Mouse (Mus musculus): ENCODE data around the gene Zfp651.

The Zfp651 gene

DNA sequence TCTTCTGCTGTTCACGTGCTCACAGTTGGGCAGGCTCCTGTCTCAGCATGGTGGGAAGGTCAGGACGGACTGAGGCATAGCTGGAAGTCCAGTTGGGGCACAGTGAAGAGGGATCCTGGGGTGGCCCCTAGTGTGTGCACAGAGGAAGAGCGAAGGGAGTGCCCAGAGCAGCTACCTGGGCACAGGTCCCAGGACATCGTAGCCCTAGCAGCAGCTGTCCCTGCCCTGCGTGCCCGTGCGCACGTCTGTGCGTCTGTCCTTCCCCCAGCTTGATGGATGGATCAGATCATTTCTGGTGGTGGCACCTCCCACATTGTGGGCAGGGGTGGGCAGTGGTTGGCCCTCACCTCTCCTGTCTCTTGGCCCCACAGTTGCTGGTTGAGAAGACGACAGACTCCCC, 3.1 kb downstream of the Zfp651 start:
- DNase-seq (ENCODE audit: extremely low spot score, low spot score) = no peak

DNA sequence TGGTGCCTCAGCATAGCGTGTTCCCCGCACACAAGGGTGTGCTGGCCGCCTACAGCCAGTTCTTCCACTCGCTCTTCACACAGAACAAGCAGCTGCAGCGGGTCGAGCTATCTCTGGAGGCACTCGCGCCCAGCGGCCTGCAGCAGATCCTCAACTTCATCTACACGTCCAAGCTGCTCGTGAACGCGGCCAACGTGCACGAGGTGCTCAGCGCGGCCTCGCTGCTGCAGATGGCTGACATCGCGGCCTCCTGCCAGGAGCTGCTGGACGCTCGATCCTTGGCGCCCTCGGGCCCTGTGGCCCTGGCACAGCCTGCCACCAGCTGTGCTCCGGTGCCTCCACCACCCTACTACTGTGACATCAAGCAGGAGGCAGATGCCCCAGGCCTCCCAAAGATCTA, 3.6 kb downstream of the Zfp651 start:
- no peak for DNase-seq (ENCODE audit: extremely low spot score, low spot score)

DNA sequence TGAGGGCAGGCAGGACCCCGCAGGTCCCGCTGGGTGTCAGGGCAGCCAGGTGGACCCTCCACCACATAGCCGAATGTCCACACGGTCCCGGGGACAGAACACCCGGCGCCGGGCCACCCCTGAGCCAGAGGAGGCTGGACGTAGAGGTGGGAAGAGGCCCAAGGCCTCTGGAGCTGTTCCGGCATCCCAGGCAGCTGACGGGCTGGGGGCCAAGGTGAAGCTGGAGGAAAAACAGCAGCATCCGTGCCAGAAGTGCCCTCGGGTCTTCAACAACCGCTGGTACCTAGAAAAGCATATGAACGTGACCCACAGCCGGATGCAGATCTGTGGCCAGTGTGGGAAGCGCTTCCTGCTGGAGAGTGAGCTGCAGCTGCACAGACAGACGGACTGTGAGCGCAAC, 4.6 kb downstream of the Zfp651 start:
- no peak for DNase-seq (ENCODE audit: extremely low spot score, low spot score)

DNA sequence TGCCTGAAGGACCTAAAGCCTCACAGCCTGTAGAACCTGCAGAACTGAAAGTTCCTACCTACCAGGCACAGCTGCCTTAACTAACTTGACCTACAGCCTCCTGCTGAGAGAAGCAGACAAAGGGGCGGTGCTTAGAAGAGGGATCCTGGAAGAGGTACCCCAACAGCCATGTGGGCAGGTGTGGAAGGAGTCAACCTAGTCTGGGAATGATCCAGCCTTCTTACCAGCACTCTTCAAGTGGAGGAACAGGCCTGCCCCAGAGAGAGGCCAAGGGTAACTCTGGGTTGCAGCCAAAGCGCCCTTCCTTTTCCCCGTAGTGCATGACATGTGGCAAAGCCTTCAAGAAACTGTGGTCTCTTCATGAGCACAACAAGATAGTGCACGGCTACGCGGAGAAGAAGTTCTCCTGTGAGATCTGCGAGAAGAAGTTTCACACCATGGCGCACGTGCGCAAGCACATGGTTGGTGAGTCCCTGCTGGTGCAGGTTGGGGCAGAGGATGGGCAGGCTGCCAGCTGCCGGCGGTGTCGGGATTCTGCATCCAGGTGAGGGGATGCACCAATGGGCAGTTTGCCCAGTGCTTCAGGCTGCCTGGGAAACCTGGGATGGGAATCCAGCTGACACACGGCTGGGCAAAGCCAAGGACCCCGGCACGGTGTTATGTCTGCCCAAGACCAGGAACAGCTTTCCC, 6.2 kb downstream of the Zfp651 start:
- DNase-seq (ENCODE audit: extremely low spot score, low spot score) = no peak

DNA sequence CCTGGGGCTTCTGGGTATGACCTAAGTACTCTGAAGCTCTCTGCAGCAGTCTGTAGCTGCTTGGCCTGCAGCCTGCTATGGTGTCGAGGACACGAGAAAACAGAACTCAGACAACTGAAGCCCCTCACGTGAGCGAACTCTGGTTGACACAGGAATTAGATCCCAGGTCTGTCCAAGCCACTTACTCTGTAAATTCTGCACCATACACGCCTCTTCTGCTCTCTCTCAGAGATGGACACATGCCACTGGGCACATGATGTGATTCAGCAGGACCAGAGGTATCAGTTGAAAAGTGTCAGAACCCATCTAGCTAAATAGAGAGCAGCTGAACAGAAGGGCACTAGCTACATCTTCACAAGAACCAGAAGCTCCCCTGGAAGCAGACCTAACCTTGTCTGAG, 13.3 kb downstream of the Zfp651 start:
- DNase-seq (ENCODE audit: extremely low spot score, low spot score) = no peak

DNA sequence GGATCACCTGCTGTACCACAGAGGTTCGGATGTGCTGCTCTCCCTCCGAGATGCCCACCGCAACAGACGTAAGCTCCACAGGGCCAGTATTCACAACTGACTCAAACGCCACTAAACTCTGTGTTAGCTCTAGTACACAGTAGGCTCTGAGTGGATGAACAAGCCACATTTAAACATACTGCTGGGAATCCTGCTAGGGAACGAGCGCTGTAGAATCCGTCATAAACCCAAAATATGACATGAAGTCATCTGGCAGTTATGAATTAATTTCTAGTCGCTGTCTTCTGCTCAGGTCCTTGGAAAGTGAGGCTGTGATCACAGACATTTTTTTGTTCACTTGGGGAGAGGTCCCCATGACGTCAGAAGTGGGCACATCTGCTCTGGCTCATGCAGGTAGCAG, 16.8 kb downstream of the Zfp651 start:
- no peak for DNase-seq (ENCODE audit: extremely low spot score, low spot score)

DNA sequence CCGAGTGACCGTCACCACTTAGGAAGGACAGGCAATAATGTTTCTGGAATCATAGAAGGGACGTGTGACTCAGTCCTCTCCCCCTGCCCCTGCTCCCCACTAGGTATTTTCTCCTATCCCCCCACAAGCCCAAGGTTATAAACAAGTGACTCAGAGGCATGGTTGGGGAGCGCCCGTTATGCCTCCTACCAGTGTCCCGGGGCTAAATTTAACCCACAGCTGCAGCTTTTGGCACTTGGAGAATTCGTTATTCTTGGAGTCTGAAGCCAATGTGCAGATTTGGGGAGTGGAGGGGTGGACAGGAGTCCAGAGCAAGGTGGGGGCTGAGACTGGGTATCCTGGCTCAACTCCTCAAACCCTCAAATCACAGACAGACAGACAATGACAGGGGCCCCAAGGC, 17.4 kb downstream of the Zfp651 start:
- DNase-seq (ENCODE audit: extremely low spot score, low spot score) = no peak

DNA sequence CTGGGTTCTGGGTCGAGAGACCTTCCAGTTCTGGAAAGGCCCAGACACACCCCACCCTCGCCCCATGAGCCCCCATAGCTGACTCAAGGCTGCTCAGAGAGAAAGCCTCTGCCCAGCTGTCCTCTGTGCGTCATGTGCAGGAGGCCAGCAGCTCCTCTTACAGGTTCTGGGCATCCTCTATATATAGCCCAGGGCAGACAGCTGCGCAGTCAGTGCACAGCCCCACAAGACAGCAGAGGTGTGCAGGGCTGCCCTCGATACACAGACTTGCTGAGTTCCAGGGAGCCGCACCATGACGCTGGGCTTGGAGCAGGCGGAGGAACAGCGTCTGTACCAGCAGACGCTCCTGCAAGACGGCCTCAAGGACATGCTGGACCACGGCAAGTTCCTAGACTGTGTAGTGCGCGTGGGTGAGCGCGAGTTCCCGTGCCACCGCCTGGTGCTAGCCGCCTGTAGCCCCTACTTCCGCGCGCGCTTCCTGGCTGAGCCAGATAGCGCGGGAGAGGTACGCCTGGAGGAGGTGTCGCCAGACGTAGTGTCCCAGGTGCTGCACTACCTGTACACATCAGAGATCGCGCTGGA, 18.4 kb downstream of the Zfp651 start, which contains the start of gene Klhl40:
TSS of gene Klhl40 (plus strand) at position 124 of the 582 bp plus-strand sequence.
- DNase-seq (ENCODE audit: extremely low spot score, low spot score) = no peak

DNA sequence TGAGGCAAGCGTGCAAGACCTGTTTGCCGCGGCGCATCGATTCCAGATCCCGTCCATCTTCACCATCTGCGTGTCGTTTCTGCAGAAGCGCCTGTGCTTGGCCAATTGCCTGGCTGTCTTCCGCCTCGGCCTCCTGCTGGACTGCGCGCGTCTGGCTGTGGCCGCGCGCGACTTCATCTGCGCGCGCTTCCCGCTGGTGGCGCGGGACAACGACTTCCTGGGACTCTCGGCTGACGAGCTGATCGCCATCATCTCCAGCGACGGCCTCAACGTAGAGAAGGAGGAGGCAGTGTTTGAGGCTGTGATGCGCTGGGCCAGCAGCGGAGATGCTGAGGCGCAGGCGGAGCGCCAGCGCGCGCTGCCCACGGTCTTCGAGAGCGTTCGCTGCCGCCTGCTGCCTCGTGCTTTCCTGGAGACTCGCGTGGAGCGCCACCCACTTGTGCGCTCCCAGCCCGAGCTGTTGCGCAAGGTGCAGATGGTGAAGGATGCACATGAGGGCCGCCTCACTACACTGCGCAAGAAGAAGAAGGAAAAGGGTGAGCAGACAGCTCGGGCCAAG, 19.0 kb downstream of the Zfp651 start:
- peak; percentile 45 for DNase-seq (ENCODE audit: extremely low spot score, low spot score)

DNA sequence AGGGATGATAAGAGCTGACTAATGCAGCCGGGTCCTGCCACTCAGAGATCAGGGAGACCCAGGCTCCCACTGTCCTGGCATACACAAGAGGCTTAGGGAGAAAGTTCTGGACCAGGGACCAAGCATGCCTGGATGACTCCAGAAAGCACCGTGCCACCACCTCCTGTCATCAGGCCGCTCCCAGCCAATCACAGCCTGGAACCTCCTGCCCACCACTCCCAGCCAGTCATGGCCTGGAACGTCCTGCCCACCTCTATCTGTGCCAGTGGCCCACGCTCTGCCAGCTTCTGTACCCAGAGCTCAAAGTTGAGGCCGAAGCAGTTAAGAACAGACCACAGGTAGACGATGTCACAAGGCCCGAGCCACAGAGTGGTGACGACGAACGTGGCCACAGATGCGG, 25.7 kb downstream of the Zfp651 start:
- no peak for DNase-seq (ENCODE audit: extremely low spot score, low spot score)

DNA sequence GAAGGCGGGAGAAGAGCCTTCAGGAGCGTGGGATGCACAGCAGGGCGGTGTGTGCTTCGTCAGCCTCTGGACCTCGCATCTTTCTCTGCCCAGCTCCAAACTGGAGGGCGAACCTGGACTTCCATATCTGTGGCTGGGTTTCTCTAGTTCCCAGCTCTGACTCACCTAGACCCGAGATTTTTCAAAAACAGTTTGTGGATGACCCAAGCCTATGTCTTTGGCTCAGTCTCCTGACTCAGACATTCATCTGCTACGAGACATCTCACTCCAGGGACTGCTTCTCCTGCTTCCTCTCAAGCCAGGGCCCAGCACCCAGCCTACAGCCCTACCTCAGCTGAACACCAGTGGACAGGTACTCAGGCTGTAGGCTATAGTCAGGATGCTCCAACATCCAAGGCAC, 26.1 kb downstream of the Zfp651 start:
- DNase-seq (ENCODE audit: extremely low spot score, low spot score) = no peak

DNA sequence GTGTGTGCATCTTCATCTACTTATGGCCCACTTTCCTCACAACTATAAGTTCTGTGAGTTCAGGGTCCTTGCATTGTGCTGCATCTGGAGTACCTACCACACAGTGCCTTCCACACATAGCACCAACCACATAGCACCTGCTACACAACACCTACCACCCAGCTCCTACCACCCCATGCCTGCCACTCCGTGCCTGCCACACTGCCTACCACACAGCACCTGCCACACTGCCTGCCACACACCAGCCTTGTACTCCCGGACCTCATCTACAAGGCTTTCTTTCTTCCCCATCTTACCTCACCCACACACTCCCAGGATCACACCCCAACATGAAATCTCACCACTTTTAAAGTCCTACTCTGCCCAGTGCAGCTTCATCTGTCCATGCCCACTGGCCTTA, 27.2 kb downstream of the Zfp651 start:
- no peak for DNase-seq (ENCODE audit: extremely low spot score, low spot score)

DNA sequence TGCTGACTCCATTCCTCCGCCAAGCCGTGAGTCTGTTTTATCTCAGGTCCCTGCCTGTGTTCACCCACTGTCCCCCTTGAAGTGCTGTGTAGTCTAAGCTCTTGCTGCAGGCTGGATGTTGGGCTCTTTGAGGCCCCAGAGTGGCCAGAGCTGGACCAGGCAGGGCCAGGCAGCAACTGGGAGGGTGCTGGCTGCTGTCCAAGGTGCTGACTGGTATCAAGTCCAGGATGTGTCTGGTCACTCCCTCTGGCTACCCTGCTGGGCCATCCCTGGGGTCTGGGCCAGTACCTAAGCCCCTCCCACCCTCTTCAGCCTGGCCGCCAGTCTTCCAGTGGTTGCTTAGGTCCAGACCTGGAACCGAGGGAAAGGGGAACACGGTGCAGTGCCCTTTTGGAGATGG, 32.1 kb downstream of the Zfp651 start:
- DNase-seq (ENCODE audit: extremely low spot score, low spot score) = peak; percentile 77

DNA sequence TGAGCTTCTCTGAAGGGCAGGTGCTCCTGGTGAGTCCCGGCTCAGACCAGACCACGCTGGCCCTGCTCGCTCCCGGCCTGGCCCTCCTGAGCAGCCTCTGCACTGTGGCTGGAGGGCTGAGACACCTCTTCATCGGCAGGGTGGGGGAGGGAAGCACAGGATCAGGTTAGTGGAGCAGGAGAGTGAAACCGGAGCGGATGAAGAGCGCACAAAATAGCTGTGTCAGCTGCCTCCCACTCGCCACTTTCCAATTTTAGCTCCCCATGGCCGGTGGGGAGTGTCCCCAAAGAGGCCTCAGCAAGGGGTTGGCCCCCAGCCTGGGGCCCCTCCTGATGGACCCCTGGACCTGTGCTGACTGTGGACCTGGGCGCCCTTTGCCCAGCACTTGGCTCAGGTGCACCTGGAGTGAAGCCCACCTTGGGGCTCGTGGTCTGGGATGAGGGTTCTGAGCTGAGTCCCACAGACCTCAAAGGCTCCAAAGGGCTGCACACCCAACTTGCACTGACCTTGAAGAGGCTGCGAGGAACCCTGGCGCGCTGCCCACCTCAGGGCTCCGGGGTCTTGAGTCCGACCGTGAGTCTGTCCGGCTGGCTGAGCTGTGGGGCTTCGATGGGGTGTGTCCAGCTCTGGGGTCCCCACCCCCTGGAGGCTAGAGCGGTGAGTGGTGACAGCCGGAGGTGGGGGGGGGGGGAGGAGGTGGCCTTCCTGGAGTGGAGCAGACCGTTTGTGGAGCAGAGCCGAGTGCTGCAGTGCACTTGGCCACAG, 32.8 kb downstream of the Zfp651 start, which contains the start of gene Hhatl:
TSS of gene Hhatl (minus strand) at position 751 of the 765 bp plus-strand sequence.
- no peak for DNase-seq (ENCODE audit: extremely low spot score, low spot score)

DNA sequence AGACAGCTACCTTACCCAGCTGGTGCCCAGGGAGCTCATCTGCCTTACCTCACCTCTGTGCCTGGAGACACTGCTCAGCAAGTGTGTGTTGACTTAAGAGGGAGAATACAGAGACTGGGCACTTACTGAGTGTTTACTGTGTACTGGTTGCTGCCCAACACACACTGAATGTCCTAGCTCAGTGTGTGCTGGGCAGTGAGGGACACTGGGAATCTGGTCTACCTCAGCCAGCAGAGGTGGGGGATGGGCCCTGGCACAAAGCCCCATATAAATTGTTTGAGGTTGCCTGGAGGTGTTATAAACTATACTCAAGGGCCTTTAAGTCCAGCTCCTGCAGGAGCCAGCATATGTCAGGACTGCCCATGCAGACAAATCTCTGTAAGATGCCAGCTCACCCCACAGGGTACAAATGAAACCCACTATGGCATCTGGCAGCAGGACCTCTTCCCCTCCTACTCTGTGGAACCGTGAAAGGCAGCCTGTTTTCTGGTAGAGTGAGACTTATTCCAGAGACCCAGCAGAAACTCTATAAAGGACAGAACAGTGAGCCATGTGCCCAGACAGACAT, 35.9 kb downstream of the Zfp651 start:
- DNase-seq (ENCODE audit: extremely low spot score, low spot score) = no peak

DNA sequence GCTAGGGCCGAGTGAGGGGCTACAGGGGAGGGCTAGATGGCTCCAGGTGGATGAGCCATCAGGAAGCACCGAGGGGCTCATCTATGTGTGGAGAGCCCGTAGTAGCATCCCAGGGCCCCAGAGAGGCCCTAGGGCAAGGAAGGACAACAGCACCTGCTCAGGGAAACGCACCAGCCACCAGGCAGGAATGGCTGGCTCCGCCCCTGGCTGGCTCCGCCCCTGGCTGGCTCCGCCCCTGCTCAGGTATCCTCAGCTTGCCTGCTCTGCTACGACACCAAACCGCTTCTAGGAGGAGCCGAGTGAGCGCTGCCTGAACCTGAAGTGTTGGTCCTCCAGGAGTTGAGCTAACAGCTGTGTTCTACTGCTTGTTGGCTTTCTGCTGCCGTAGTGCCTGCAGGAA, 38.6 kb downstream of the Zfp651 start:
- no peak for DNase-seq (ENCODE audit: extremely low spot score, low spot score)

DNA sequence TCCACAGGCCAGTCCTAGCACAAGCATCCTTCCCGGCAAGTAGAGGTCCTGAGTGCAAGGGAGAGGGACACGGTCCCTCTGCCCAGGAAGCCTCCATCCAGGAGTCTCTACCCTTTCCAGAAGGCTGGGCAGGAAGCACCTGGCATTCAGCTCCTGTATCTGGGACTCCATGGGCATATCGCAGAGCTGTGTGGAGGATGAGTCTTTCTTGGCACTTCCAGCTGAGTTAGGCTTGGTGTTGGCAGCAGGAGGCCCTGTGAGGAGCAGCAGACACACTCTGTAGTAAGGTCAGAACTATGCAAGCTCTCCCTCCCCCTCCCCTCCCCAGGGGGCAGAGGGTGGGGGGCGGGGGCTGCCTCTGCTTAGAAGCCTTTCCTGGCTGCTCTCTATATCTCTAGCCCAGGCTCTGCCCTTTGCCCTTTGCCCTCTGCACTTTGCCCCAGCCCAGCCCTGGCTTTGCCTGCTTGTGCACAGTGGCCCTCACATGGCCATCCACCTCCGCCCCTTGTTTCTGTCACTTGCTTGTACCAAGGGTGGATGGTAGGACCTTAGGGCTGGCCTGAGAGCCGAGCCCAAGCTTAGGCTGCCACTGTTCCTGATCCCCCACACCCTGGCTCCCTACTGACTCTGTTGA, 39.9 kb downstream of the Zfp651 start:
- DNase-seq (ENCODE audit: extremely low spot score, low spot score) = no peak

DNA sequence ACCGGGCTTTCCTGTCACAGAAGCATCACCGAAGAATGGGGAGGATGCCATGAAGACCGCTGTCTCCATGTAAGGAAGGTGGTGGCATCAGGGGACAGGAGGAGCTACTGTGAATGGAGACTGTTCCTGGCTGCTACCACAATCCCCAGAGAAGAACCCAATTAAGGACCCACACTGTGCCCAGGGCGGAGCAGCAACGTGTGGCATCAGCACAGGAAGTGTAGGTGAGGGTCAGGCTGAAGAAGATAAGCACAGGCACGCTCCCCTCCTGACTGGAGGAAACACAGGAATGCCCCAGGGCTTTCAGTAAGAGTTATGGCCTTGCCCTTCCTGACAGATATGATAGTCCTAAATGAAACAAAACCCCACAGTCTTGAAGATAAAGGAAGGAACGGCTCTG, 43.6 kb downstream of the Zfp651 start:
- DNase-seq (ENCODE audit: extremely low spot score, low spot score) = no peak

DNA sequence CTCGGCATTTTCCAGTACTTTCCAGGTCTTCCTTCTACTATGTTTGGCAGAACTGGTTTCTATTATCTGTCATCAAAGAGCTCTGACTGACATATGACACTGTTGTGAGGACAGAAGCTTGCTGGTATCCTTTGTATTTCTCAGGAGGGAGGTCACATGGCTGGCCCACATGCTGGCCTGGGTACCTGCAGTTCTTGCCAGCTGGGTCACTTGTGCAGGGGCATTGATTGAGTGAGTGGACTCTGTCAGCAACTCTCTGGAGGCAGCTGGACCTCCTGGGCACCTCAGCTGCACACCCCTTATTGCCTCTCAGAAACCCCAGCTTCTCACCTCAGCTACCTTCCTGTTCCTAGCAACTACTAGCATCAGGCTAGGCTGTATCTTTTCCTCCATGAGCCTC, 48.4 kb downstream of the Zfp651 start:
- DNase-seq (ENCODE audit: extremely low spot score, low spot score) = no peak

DNA sequence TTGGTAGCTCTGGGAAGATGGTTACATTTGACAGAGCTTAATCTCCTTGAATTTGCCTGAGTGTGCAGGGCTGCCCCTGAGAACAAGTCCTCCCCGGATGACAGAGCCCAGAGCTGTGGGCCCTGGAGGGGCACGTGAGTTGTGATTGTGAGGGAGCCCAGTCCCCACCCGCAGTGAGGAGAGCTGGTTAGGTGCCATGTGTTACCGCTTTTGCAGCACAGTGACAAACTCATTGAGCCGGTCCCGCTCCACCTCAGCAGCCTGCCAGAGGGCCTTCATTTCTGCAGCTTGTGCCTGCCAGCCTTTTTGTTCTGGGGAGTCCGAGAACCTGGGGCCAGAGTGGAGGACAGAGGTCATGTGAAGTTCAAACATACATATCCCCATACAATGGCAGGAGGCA, 48.8 kb downstream of the Zfp651 start:
- DNase-seq (ENCODE audit: extremely low spot score, low spot score) = no peak

DNA sequence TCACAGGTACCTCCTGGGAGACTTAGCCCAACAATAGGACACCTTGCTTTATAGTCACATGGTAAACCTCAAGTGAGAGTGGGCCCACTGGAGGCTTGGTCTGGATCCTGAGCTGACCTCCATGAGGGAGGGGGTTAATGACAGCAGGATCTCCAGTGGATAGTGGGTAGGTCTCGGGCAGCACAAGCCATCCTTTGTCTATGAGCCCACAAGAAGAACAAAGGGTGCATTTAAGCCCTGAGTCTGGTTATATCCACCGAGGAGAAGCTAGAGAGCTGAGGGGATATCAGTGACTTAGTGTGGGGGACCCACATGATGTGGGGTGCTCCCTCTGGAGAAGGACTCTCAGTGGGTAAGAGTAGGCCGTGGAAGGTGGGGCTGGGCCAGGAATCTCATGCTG, 49.4 kb downstream of the Zfp651 start:
- no peak for DNase-seq (ENCODE audit: extremely low spot score, low spot score)

Data from neural tube, embryonic 10.5 days (tissue).